Mouse (Mus musculus): ENCODE data around the gene Lmbr1l.

Lmbr1l gene

DNA sequence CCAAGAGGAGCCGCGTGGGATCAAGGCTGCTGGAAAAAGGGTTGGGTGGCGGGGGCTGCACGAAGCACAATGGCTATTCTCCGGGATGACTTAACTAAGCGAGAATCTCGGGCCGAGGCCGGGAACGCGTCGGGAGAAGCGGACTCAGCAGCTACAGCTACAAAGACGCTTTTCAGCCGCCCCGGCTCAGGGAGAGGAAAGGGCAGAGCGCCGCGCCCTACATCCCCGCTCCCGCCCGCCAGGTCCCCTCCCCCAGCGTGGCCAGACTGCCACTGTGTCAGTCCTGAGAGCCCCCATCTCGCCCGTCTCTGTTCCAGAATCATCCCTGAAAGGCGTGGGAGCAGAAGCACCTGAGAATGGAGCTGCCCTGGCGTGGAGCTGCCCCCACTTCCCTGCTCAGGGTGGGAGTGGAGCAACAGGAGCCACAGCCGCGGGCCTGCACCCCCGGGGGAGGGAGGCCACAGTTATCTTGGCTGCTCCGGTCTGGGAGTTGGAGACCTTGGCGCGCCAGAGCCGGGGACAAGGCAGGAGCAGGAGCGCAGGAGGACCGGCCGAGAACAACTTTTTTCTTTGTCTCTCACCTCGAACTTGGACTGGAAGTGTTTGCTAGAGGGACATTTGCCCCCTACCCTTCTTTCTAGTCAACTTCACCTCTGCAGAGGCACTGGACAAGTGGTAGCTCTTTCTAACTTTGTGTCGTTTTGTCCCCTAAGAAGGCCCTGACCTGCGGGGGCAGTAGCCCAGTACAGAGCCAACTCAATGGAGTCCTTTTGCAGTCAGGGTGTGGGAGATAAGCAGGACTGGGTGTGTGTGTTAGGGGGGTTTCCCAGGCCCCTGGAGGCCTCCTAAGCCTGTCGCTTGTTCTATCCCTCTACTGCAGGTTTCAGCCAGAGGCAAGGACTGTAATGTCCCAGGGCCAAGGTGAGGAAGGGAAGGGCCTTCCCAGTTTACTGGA is 22.1 kb downstream of the Lmbr1l start:
- no peak for DNase-seq (ENCODE audit: low spot score in 2 of 2)

DNA sequence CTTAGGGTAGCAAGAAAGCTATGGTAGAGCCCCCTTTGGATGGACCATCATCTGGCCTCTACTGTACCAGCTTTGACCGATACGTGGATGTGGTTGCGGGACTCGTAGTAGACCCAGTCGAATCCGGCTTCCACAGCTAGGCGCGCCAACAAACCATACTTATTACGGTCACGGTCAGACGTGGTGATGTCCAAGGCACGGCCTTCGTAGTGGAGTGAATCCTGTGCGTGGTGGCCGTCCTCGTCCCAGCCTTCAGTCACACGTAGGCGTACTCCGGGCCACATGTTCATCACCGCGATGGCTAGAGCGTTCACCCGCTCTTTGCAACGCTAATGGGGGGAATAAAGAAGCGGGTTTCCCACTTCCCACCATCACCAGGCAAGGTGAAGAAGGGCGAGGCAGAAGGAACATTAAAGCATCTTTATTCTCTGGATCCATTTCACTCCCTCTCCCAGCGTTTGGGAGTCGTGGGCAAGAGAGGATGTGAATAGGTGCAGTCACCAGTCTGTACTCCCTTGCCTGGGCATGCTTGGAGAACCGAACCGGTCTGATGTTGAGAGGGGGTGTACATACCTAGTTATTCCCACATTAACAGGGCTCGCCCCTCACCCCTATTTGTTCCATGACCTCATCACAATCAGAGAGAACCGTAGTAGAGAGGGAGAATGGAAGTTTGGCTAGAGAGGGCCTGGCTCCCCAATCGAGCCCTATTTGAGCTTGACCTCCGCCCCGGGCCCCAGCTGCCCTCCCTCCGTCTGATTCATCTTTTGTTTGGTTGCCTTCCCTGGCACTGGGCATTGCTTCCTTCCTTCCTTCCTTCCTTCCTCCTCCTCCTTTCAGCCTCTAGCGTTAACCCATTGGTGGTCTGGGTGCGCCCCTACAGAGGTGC is 23.0 kb downstream of the Lmbr1l start:
- DNase-seq (ENCODE audit: low spot score in 2 of 2): no peak

GRCm38 (mm10) chr15:98893940-98894745 is 23.9 kb downstream of the Lmbr1l start, which contains the start of gene Rhebl1:
Gene Rhebl1, minus strand, starts transcription at chr15:98894540.
- no peak for DNase-seq (ENCODE audit: low spot score in 2 of 2)

DNA sequence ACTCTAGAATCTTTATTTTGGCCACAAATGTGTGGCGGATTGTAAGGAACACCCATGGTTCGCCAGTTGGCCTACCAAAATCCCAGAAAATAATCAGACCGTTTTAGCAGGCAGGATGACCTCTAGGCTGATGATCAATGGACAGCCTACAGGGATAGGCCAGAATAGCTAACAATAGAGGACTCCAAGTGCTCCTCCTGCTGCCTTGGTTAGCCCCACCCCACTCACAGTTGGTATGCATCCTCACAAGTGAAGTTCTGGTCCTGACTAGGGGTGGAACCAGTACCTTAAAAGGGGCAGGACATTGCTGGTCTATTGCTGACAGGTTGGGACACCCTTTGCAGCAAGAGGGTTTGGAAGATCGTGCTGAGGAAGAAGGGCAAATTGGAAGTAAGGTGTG is 25.0 kb downstream of the Lmbr1l start:
- DNase-seq (ENCODE audit: low spot score in 2 of 2): no peak

GRCm38 (mm10) chr15:98891907-98892606 is 26.0 kb downstream of the Lmbr1l start:
- no peak for DNase-seq (ENCODE audit: low spot score in 2 of 2)

DNA sequence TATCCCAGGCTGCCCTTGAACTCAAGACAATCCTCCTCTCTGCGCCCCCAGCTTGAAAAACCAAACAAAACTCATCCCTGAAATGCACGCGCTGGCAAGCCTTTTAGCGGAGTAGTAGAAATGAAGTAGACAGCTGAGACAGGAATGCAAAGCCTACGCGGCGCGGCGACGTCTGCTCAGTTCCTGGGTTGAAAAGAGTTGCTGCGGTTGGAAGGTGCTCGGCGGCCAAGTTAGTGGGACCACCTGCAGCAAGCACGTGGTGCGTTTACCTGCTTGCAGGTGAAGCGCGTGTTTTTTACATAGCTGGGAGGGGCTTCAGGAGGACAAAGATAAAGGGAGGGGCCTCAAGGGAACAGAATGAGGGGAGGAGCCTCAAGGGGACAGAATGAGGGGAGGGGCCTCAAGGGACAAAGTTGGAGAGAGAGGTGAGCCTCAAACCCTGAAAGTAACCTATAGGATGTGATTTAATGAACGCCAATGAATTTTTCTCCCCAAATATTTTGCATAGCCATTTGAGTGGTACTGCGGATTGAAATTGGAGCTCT is 26.8 kb downstream of the Lmbr1l start:
- DNase-seq (ENCODE audit: low spot score in 2 of 2): no peak

DNA sequence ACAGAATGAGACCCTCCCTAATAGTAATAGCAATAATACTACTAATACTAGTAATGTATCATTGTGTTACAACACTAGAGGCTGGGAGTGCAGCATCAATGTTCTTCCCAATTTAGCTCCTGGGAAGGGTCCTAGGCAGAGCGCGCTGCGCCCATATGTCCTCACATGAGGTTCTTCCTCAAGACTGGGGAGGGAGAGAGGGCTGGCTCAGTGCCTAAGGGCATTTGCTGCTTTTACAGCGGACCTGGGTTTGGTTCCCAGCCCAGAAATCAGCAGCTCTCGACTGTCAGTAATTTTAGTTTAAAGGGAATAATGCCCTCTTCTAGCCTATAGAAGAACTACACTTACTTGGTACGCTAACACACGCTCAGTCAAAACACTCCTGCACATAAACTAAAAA is 30.5 kb downstream of the Lmbr1l start:
- DNase-seq (ENCODE audit: low spot score in 2 of 2): no peak

DNA sequence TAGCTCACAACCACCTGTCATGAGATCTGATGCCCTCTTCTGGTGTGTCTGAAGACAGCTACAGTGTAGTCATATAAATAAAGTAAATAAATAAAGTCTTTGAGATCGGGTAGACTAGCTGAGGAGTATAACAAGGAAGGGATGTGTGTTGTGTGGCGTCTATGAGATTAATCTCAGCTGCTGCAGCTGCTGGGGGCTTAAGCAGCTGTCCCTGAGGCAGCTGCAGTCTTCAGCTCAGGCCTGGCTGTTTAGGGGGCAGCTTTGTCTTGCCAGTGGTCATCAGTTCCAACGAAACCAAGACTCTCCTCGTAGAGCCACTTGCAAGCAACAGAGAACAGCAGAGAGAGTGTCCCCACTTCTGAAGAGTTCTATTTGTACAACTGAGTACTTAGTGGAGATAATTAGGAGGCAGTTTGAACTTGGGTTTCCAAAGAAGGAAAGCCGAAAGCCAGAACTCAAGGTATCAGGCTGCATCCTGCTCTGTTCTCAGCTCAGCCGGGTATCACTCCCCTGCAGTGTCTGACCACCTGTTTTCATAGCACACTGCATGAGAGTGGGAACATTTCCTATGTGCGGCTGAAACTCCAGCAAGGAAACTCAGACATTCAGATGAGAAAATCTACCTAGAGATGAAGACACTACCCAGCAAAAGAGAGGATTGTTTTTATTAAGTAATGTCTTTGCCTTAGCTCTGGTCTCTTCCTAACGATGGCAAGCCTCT is 31.2 kb downstream of the Lmbr1l start:
- DNase-seq (ENCODE audit: low spot score in 2 of 2): no peak

- no peak for DNase-seq (ENCODE audit: low spot score in 2 of 2)
These were observed 33.9 kb downstream of the Lmbr1l start for GRCm38 (mm10) chr15:98884106-98884505.

DNA sequence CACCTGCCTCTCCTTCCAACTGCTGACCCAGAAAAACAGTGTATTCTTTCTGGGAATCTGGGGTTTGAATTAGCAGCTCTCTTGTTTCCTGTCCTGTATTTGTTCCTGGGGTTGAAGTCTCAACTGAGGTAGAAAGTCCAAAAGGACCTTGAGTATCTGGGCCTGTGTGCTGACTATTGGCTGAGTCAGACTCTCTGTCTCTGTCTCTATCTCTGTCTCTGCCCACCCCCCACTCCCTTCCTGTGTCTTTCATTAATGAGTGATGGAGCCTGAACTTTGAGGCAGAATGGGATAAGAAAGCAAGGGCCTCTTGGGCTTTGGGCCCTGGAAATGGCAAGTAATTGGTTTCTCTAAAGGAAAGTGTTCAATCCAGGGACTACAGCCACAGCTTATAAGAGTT is 34.4 kb downstream of the Lmbr1l start:
- DNase-seq (ENCODE audit: low spot score in 2 of 2): no peak

GRCm38 (mm10) chr15:98881656-98882008 is 36.4 kb downstream of the Lmbr1l start:
- no peak for DNase-seq (ENCODE audit: low spot score in 2 of 2)

- DNase-seq (ENCODE audit: low spot score in 2 of 2): peak; percentile 75 to 76
These were observed 36.9 kb downstream of the Lmbr1l start for GRCm38 (mm10) chr15:98880978-98881655.

DNA sequence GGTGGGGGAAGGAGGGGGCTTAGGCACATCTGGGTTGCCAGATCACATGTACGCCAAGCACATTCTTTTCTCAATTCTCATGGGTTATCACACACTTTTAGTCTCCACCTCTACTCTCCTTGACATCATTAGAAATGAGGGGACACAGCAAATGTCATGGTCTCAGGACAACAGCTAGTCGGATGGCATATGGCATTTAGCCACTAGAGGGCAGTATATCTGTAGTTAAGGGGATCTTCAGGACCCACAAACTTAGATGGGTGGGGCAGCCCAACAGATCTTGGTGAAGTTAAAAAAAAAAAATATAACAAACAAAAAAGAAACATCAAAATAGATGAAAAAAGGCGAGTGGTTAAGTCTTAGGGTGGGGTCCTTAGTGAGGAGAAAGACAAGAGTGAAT is 40.7 kb downstream of the Lmbr1l start:
- peak in 1 of 2 experiments; percentile 68 for DNase-seq (ENCODE audit: low spot score in 2 of 2)

DNA sequence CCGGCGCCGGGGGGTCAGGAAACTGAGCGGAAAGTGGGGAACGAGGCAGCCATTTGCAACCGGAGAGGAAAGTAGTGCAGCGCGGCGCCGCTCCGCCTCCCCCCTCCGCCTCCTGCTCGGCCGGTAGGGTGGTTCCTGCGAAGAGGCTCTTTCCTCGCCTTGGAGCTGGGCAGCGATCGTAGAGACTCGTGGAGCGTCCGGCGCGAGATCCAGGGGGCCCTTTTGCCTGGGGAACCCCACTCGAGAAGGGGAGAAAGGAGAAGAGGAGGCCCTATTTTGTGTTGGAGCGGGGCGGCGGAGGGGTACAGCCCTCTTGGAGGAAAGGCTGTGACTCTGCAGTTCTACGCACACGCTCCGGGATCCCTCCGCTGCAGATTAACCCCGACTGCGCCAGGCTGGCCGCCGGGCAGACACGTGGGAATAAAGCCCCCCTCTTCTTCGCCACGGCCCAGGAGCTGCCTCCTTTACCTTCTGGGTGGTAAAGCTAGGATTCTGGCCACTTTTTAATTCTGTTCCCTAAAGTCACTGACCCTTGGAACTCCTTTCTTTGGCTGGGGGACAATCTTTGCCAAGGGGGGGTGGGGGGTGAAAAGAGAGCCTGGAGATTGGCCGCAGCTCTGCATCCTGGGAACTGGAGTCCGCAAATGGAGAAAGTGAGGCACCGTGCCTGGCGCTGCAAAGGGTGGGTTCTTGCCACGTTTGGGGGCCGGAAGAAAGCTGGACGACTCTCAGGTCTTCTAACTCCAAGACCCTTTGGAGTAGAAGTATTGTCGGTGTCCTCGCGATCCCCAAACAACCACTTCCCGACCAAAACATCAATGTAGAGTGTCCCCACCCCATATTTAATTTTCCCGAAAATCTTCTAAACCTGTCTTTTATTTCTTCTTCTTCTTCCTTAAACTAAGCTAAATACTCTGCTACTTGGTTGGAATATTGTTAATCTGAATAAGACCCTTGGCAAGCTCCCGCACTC is 45.8 kb downstream of the Lmbr1l start:
- peak; percentile 82 to 84 for DNase-seq (ENCODE audit: low spot score in 2 of 2)

DNA sequence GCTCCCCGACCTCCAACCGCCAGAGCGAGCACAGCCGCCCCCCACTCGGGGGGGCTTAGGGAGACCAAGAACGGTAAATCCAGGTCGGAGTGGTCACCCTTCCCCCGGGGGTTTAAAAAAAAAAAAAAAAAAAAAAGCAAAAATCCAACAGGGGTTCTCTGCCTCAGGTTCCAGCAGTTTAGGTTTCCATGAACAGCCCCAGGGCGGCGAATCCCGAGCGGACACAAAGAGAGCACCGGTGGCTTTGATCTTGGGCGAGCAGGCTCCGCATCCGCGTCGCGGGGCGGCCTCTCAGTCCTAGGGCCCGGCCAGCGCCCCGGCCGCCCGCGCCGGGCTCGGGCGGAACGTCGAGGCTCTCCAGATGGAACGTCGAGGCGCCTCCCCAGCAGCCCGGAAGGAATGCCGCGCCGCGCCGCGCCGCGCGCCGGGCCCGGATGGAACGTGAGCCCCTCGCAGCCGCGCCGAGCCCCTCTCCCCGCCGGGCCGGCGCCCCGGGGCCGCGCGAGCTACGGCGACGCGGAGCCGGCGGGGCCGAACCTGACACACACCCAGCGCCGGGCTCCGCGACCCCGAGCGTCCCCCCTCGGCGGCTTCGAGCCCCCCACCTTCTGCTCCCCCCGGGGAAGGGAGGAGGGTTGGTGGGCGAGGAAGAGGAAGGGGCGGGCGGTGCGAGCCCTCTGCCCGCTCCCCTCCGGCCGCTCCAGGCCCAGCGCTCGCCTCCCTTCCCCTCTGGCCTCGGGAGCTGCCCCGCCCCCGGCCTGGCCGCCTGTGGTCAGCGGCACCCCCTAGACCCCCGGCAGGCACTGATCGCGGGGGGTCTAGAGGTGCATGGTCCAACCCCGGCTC is 46.7 kb downstream of the Lmbr1l start, which contains the start of gene Kmt2d:
Gene Kmt2d (minus strand): TSS at position 135 of the 846 bp plus-strand sequence.
- DNase-seq (ENCODE audit: low spot score in 2 of 2): peak in 1 of 2 experiments; percentile 15

GRCm38 (mm10) chr15:98870179-98871069 is 47.6 kb downstream of the Lmbr1l start:
- peak in 1 of 2 experiments; percentile 9 for DNase-seq (ENCODE audit: low spot score in 2 of 2)
